In the genomic region with DNA sequence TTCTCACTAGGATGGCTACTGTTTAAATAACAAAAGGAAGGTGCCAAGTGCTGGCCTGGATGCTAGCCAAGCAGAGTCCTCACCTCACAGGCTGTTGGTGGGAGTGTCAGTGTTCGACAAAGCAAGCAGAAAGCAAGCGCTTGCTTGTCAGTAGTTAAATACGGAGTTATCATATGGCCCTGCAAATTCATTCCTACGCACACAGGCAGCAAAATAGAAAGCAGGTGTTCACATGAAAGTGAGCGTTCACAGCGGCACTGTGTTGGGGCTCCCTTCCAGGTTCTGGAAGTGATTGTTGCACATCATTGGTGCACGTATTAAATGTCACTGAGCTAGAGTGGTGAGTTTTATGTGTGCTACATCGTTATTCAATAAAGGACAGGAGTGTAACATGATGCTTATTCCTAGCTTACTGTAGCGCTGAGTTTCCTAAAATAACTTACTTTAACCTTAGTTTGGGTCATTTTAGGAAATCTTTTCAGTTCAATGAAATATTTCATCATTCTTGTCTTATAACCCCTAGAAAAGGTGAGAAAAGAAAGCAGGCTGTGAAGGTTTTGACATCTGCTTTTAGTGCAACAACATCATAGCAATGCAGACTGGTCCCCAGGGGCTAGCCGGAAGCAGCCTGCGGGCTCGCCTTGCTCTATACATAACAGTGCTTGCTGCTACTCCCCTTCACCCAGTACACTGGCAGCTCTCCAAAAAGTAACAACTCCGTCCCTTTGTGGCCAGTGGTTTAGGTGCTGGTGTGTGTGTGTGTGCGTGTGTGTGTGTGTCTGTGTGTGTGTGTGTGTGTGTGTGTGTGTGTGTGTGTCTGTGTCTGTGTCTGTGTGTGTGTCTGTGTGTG, we compare ENCODE assay signal across 8 mouse cellular contexts. TPM values are rescaled to one million over a fixed set of nuclear protein-coding genes. Genes with fewer than 3 reads are reported as not detected.
DNase-seq lines count a peak whose midpoint lies in the region; ATAC-seq and TF ChIP-seq lines count a peak whose summit lies in the region.

No protein-coding gene starts in this region.

- H3K4me1 ChIP-seq in forebrain, embryonic 11.5 days (replicated peaks; ENCODE audit: control insufficient read depth, insufficient read depth, low read length) = no peaks in the 10 kb centered on the region
- peaks cover 20% of the 10 kb centered on the region for H3K4me1 ChIP-seq in forebrain, embryonic 15.5 days
- H3K4me1 ChIP-seq in midbrain, embryonic 16.5 days (ENCODE audit: control insufficient read depth, insufficient read depth, low read length) = peaks cover 12% of the 10 kb centered on the region
- H3K4me1 ChIP-seq in midbrain, embryonic 10.5 days = peaks cover under 1% of the 10 kb centered on the region
- peaks cover 18% of the 10 kb centered on the region for H3K4me1 ChIP-seq in embryonic fibroblast, embryonic 13.5 days (ENCODE audit: control insufficient read depth, insufficient read depth, low read length)

- whole genome bisulfite sequencing in forebrain, embryonic 11.5 days = 71% methylated on average over 14 of the region's 14 CpGs
- WGBS in forebrain, embryonic 15.5 days = 52% methylated on average over 14 of the region's 14 CpGs
- WGBS in midbrain, embryonic 16.5 days = 65% methylated on average over 14 of the region's 14 CpGs
- 79% methylated on average over 14 of the region's 14 CpGs for WGBS in midbrain, embryonic 10.5 days

- H3K27me3 ChIP-seq in forebrain, embryonic 11.5 days (ENCODE audit: control insufficient read depth, insufficient read depth, low read length) = no peaks in the 10 kb centered on the region
- H3K27me3 ChIP-seq in forebrain, embryonic 15.5 days = no peaks in the 10 kb centered on the region
- no peaks in the 10 kb centered on the region for H3K27me3 ChIP-seq in midbrain, embryonic 16.5 days (ENCODE audit: control insufficient read depth, insufficient read depth, low read depth, low read length)
- H3K27me3 ChIP-seq in midbrain, embryonic 10.5 days (ENCODE audit: low read depth, poor library complexity, severe bottlenecking) = no peaks in the 10 kb centered on the region

- TF ChIP-seq CTCF in embryonic fibroblast, embryonic 13.5 days (IDR thresholded peaks at IDR 0.05; ENCODE audit: borderline replicate concordance, insufficient read depth, low read length) = no peak

- no peaks in the 10 kb centered on the region for H3K36me3 ChIP-seq in forebrain, embryonic 11.5 days (ENCODE audit: control insufficient read depth, insufficient read depth, low read length)
- no peaks in the 10 kb centered on the region for H3K36me3 ChIP-seq in forebrain, embryonic 15.5 days
- H3K36me3 ChIP-seq in midbrain, embryonic 16.5 days (ENCODE audit: control insufficient read depth, insufficient read depth, low read length) = no peaks in the 10 kb centered on the region; the same call in 1 of the 2 replicates
- H3K36me3 ChIP-seq in midbrain, embryonic 10.5 days = peaks cover 38% of the 10 kb centered on the region

- no peak overlapping the region for H3K27ac ChIP-seq in forebrain, embryonic 11.5 days (ENCODE audit: low read depth, low read length)
- no peak overlapping the region for H3K27ac ChIP-seq in forebrain, embryonic 15.5 days (replicated peaks)
- 0 out of 2 replicates have a peak overlapping the region, but pooled peaks have one; percentile 7 for H3K27ac ChIP-seq in midbrain, embryonic 16.5 days (ENCODE audit: low read length)
- H3K27ac ChIP-seq in midbrain, embryonic 10.5 days (replicated peaks) = no peak overlapping the region
- H3K27ac ChIP-seq in embryonic fibroblast, embryonic 13.5 days (ENCODE audit: insufficient read depth, low read length) = peak overlapping the region; percentile 1

- TF ChIP-seq POLR2A in embryonic fibroblast, embryonic 13.5 days (IDR thresholded peaks at IDR 0.05; ENCODE audit: low read depth, low read length) = no peak

- no peaks in the 10 kb centered on the region for H3K9me3 ChIP-seq in forebrain, embryonic 11.5 days (ENCODE audit: control insufficient read depth, low read length)
- no peaks in the 10 kb centered on the region for H3K9me3 ChIP-seq in forebrain, embryonic 15.5 days
- H3K9me3 ChIP-seq in midbrain, embryonic 16.5 days (replicated peaks; ENCODE audit: control insufficient read depth, low read length, poor library complexity, severe bottlenecking) = no peaks in the 10 kb centered on the region
- H3K9me3 ChIP-seq in midbrain, embryonic 10.5 days (replicated peaks) = no peaks in the 10 kb centered on the region

- DNase-seq in forebrain, embryonic 11.5 days (ENCODE audit: low spot score) = peak; percentile 58
- no peak for DNase-seq in midbrain, embryonic 10.5 days (ENCODE audit: low spot score)
- DNase-seq in left cerebral cortex, postnatal 14 days (ENCODE audit: low spot score in 2 of 2) = peak; percentile 35 to 67
- DNase-seq in right cerebral cortex, adult 2 months (ENCODE audit: low spot score in 2 of 2) = peak; percentile 67 to 72
- no peak for DNase-seq in urinary bladder, postnatal 4 days (ENCODE audit: low spot score in 2 of 2)

- intact Hi-C loops in left cerebral cortex, postnatal 14 days (cut with DNase I) = no loop called here

- no peak overlapping the region for H3K4me2 ChIP-seq in forebrain, embryonic 11.5 days (ENCODE audit: low read depth, low read length, severe bottlenecking)
- H3K4me2 ChIP-seq in forebrain, embryonic 15.5 days (replicated peaks) = no peak overlapping the region
- no peak overlapping the region for H3K4me2 ChIP-seq in midbrain, embryonic 16.5 days (ENCODE audit: low read length)

- no peak overlapping the region for H3K9ac ChIP-seq in forebrain, embryonic 11.5 days (ENCODE audit: low read length)
- no peak overlapping the region for H3K9ac ChIP-seq in forebrain, embryonic 15.5 days (replicated peaks)
- H3K9ac ChIP-seq in midbrain, embryonic 16.5 days (ENCODE audit: low read depth, low read length) = no peak overlapping the region

- H3K4me3 ChIP-seq in forebrain, embryonic 11.5 days (ENCODE audit: low read depth, low read length) = no peak overlapping the region
- H3K4me3 ChIP-seq in forebrain, embryonic 15.5 days = no peak overlapping the region
- H3K4me3 ChIP-seq in midbrain, embryonic 16.5 days (ENCODE audit: low read depth, low read length) = no peak overlapping the region
- H3K4me3 ChIP-seq in midbrain, embryonic 10.5 days = no peak overlapping the region
- no peak overlapping the region for H3K4me3 ChIP-seq in embryonic fibroblast, embryonic 13.5 days (ENCODE audit: insufficient read depth, low read length)

- ATAC-seq in forebrain, embryonic 11.5 days (replicated peaks; ENCODE audit: low FRiP score) = no peak
- ATAC-seq in forebrain, embryonic 15.5 days (replicated peaks) = no peak
- no peak for ATAC-seq in midbrain, embryonic 16.5 days

RNA-seq across cellular contexts. Expression of a gene that starts 17.2 kb away (rescaled TPM):
- polyA plus RNA-seq in forebrain, embryonic 11.5 days (2014; fragmentation: Nextera tagmentation; extraction: Ambion mirVana) = 55.2 and 60.2 TPM in 2 replicates
- 82.5 and 86.7 TPM in 2 replicates for polyA plus RNA-seq in forebrain, embryonic 15.5 days (2015; fragmentation: Nextera tagmentation; extraction: Ambion mirVana)
- 60.7 and 63.5 TPM in 2 replicates for polyA plus RNA-seq in midbrain, embryonic 16.5 days (2015; fragmentation: Nextera tagmentation; extraction: Ambion mirVana)
- 49.5 and 53.0 TPM in 2 replicates for polyA plus RNA-seq in midbrain, embryonic 10.5 days (2016; fragmentation: Nextera tagmentation; extraction: Ambion mirVana)
- 108 and 136 TPM in 2 replicates for polyA plus RNA-seq in embryonic fibroblast, embryonic 13.5 days (2011; ENCODE audit: insufficient read length, low read depth, missing spikeins)
- 100 to 1,000 TPM; 118 to 127 TPM for total RNA-seq in left cerebral cortex, postnatal 14 days (2021)

RNA-seq across cellular contexts. Expression of a gene that starts 17.6 kb away (rescaled TPM):
- polyA plus RNA-seq in forebrain, embryonic 11.5 days (2014; fragmentation: Nextera tagmentation; extraction: Ambion mirVana) = 73.6 and 83.6 TPM in 2 replicates
- polyA plus RNA-seq in forebrain, embryonic 15.5 days (2015; fragmentation: Nextera tagmentation; extraction: Ambion mirVana) = 111 and 118 TPM in 2 replicates
- polyA plus RNA-seq in midbrain, embryonic 16.5 days (2015; fragmentation: Nextera tagmentation; extraction: Ambion mirVana) = 114 and 121 TPM in 2 replicates
- 71.2 and 72.5 TPM in 2 replicates for polyA plus RNA-seq in midbrain, embryonic 10.5 days (2016; fragmentation: Nextera tagmentation; extraction: Ambion mirVana)
- 63.6 and 68.6 TPM in 2 replicates for polyA plus RNA-seq in embryonic fibroblast, embryonic 13.5 days (2011; ENCODE audit: insufficient read length, low read depth, missing spikeins)
- 10 to 100 TPM; 98.5 to 99.7 TPM for total RNA-seq in left cerebral cortex, postnatal 14 days (2021)

RNA-seq across cellular contexts. Expression of a gene that starts 57.8 kb away (rescaled TPM):
- 42.1 and 42.7 TPM in 2 replicates for polyA plus RNA-seq in forebrain, embryonic 11.5 days (2014; fragmentation: Nextera tagmentation; extraction: Ambion mirVana)
- 20.0 and 20.3 TPM in 2 replicates for polyA plus RNA-seq in forebrain, embryonic 15.5 days (2015; fragmentation: Nextera tagmentation; extraction: Ambion mirVana)
- 19.2 and 20.4 TPM in 2 replicates for polyA plus RNA-seq in midbrain, embryonic 16.5 days (2015; fragmentation: Nextera tagmentation; extraction: Ambion mirVana)
- polyA plus RNA-seq in midbrain, embryonic 10.5 days (2016; fragmentation: Nextera tagmentation; extraction: Ambion mirVana) = 38.3 and 39.0 TPM in 2 replicates
- 13.8 and 25.6 TPM in 2 replicates for polyA plus RNA-seq in embryonic fibroblast, embryonic 13.5 days (2011; ENCODE audit: insufficient read length, low read depth, missing spikeins)
- total RNA-seq in left cerebral cortex, postnatal 14 days (2021) = 10 to 100 TPM; 21.0 to 23.6 TPM

Comparison
In these comparisons a context has a peak if more than half of its experiments do, and no peak if none do; other contexts are left out.
1. H3K27ac ChIP-seq: peak in midbrain, embryonic 16.5 days (single experiment) and embryonic fibroblast, embryonic 13.5 days (single experiment); none in forebrain, embryonic 11.5 days (single experiment), forebrain, embryonic 15.5 days (single experiment) and midbrain, embryonic 10.5 days (single experiment).
2. DNase-seq: peak in forebrain, embryonic 11.5 days (single experiment), left cerebral cortex, postnatal 14 days (2 of 2) and right cerebral cortex, adult 2 months (2 of 2); none in midbrain, embryonic 10.5 days (single experiment) and urinary bladder, postnatal 4 days (0 of 2).